Mouse (Mus musculus): Measurements from ENCODE around the gene Rmnd1. TPM values are rescaled to one million over a fixed set of nuclear protein-coding genes. Genes with fewer than 3 reads are reported as not detected.
A peak's percentile ranks its signal among the peaks of the same experiment; 100 is the strongest.

Gene Rmnd1
- polyA plus RNA-seq, 1 experiment from 2014 or later, result 53.7 TPM

- H3K4me1 ChIP-seq (replicated peaks), result peaks cover 21% of the 10 kb centered on the region
- 0 out of 2 replicates have a peak, but pooled peaks have one; percentile 0 for ATAC-seq
Observed at GRCm38 (mm10) chr10:4432996-4433755, 988 bp upstream of the Rmnd1 start.

GRCm38 (mm10) chr10:4431746-4432122 is 454 bp downstream of the Rmnd1 start:
- peaks cover 17% of the 10 kb centered on the region for H3K36me3 ChIP-seq
- no peaks in the 10 kb centered on the region for H3K27me3 ChIP-seq
- 14% methylated on average over 5 of the region's 5 CpGs for WGBS
- ATAC-seq, result peak; percentile 57
- H3K4me3 ChIP-seq (replicated peaks), result peak overlapping the region; percentile 64
- peak overlapping the region; percentile 62; the same call in 1 of the 2 replicates for H3K27ac ChIP-seq
- peak overlapping the region; percentile 76 for H3K9ac ChIP-seq (replicated peaks)
- peaks cover 21% of the 10 kb centered on the region for H3K4me1 ChIP-seq (replicated peaks)
- H3K9me3 ChIP-seq, result no peaks in the 10 kb centered on the region
- peak overlapping the region; percentile 73 for H3K4me2 ChIP-seq (replicated peaks)

More at GRCm38 (mm10) chr10:4432996-4433755, 988 bp upstream of the Rmnd1 start:
- peaks cover 10% of the 10 kb centered on the region; the same call in 1 of the 2 replicates for H3K36me3 ChIP-seq
- no peaks in the 10 kb centered on the region for H3K9me3 ChIP-seq
- H3K27ac ChIP-seq, result peak overlapping the region; percentile 82
- no peaks in the 10 kb centered on the region for H3K27me3 ChIP-seq
- H3K4me2 ChIP-seq (replicated peaks), result peak overlapping the region; percentile 63
- 13% methylated on average over 19 of the region's 19 CpGs for WGBS
- peak overlapping the region; percentile 64 for H3K4me3 ChIP-seq (replicated peaks)
- peak overlapping the region; percentile 67 for H3K9ac ChIP-seq (replicated peaks)

- H3K9ac ChIP-seq (replicated peaks), result peak overlapping the region; percentile 76; the same call in 1 of the 2 replicates
- ATAC-seq, result no peak
- peak overlapping the region; percentile 64 for H3K4me3 ChIP-seq (replicated peaks)
- peaks cover 21% of the 10 kb centered on the region for H3K4me1 ChIP-seq (replicated peaks)
- H3K36me3 ChIP-seq, result peaks cover 22% of the 10 kb centered on the region
- H3K27me3 ChIP-seq, result no peaks in the 10 kb centered on the region
- H3K4me2 ChIP-seq (replicated peaks), result peak overlapping the region; percentile 73
- no peak overlapping the region for H3K27ac ChIP-seq
- 88% methylated on average over 3 of the region's 3 CpGs for WGBS
- H3K9me3 ChIP-seq, result no peaks in the 10 kb centered on the region
Observed at GRCm38 (mm10) chr10:4430826-4431225, 1.4 kb downstream of the Rmnd1 start.

GRCm38 (mm10) chr10:4430399-4430798 is 1.8 kb downstream of the Rmnd1 start:
- no peak overlapping the region for H3K27ac ChIP-seq
- H3K36me3 ChIP-seq, result peaks cover 25% of the 10 kb centered on the region
- H3K4me2 ChIP-seq (replicated peaks), result no peak overlapping the region
- peaks cover 21% of the 10 kb centered on the region for H3K4me1 ChIP-seq (replicated peaks)
- no peak overlapping the region for H3K4me3 ChIP-seq (replicated peaks)
- ATAC-seq, result no peak
- peak overlapping the region; percentile 76; the same call in 1 of the 2 replicates for H3K9ac ChIP-seq (replicated peaks)
- no peaks in the 10 kb centered on the region for H3K27me3 ChIP-seq
- 82% methylated on average over 8 of the region's 8 CpGs for WGBS
- H3K9me3 ChIP-seq, result no peaks in the 10 kb centered on the region

- Histone ChIP-seq H3K36me3 (peaks cover 64% of the 10 kb centered on the region), H3K9me3 (no peaks in the 10 kb centered on the region), H3K4me1 (replicated peaks) (no peaks in the 10 kb centered on the region), H3K4me3 (replicated peaks) (no peak overlapping the region), H3K4me2 (replicated peaks) (no peak overlapping the region), H3K27ac (no peak overlapping the region), H3K27me3 (no peaks in the 10 kb centered on the region), H3K9ac (replicated peaks) (no peak overlapping the region)
- 85% methylated on average over 8 of the region's 8 CpGs for WGBS
- ATAC-seq, result no peak
Observed at GRCm38 (mm10) chr10:4425245-4425644, 6.9 kb downstream of the Rmnd1 start.

- ATAC-seq, result no peak
- no peak overlapping the region for H3K27ac ChIP-seq
- no peak overlapping the region for H3K4me2 ChIP-seq (replicated peaks)
- H3K9ac ChIP-seq (replicated peaks), result no peak overlapping the region
- H3K9me3 ChIP-seq, result no peaks in the 10 kb centered on the region
- H3K4me1 ChIP-seq (replicated peaks), result no peaks in the 10 kb centered on the region; the same call in 1 of the 2 replicates
- no peak overlapping the region for H3K4me3 ChIP-seq (replicated peaks)
- peaks cover 44% of the 10 kb centered on the region for H3K36me3 ChIP-seq
- no peaks in the 10 kb centered on the region for H3K27me3 ChIP-seq
- 84% methylated on average over 1 of the region's 1 CpGs for WGBS
Observed at GRCm38 (mm10) chr10:4407191-4407590, 25.0 kb downstream of the Rmnd1 start.

GRCm38 (mm10) chr10:4405511-4405910 is 26.7 kb downstream of the Rmnd1 start:
- Histone ChIP-seq H3K4me1 (replicated peaks) (no peaks in the 10 kb centered on the region; the same call in 1 of the 2 replicates), H3K9ac (replicated peaks) (no peak overlapping the region), H3K36me3 (peaks cover 38% of the 10 kb centered on the region), H3K4me3 (replicated peaks) (no peak overlapping the region), H3K9me3 (no peaks in the 10 kb centered on the region), H3K4me2 (replicated peaks) (no peak overlapping the region), H3K27ac (no peak overlapping the region), H3K27me3 (no peaks in the 10 kb centered on the region)
- ATAC-seq, result peak; percentile 41; the same call in 1 of the 2 replicates
- 89% methylated on average over 5 of the region's 5 CpGs for WGBS

GRCm38 (mm10) chr10:4404895-4405491 is 27.2 kb downstream of the Rmnd1 start:
- no peaks in the 10 kb centered on the region for H3K9me3 ChIP-seq
- no peak overlapping the region for H3K4me2 ChIP-seq (replicated peaks)
- 58% methylated on average over 5 of the region's 5 CpGs for WGBS
- peaks cover 36% of the 10 kb centered on the region for H3K36me3 ChIP-seq
- H3K9ac ChIP-seq (replicated peaks), result no peak overlapping the region
- H3K4me3 ChIP-seq (replicated peaks), result no peak overlapping the region
- H3K27me3 ChIP-seq, result no peaks in the 10 kb centered on the region
- ATAC-seq, result peak; percentile 71
- H3K27ac ChIP-seq, result no peak overlapping the region
- H3K4me1 ChIP-seq (replicated peaks), result no peaks in the 10 kb centered on the region

- WGBS, result 93% methylated on average over 5 of the region's 5 CpGs
- Histone ChIP-seq H3K4me1 (replicated peaks) (no peaks in the 10 kb centered on the region), H3K27ac (peak overlapping the region; percentile 32; the same call in 1 of the 2 replicates), H3K9ac (replicated peaks) (no peak overlapping the region), H3K27me3 (no peaks in the 10 kb centered on the region), H3K9me3 (no peaks in the 10 kb centered on the region), H3K4me2 (replicated peaks) (no peak overlapping the region), H3K4me3 (replicated peaks) (no peak overlapping the region), H3K36me3 (peaks cover 38% of the 10 kb centered on the region)
- ATAC-seq, result no peak
Observed at GRCm38 (mm10) chr10:4398058-4398457, 34.1 kb downstream of the Rmnd1 start.

GRCm38 (mm10) chr10:4395321-4395720 is 36.9 kb downstream of the Rmnd1 start:
- Histone ChIP-seq H3K4me1 (replicated peaks) (peaks cover 23% of the 10 kb centered on the region), H3K36me3 (peaks cover 30% of the 10 kb centered on the region), H3K9ac (replicated peaks) (no peak overlapping the region), H3K4me3 (replicated peaks) (no peak overlapping the region), H3K27me3 (no peaks in the 10 kb centered on the region), H3K4me2 (replicated peaks) (no peak overlapping the region), H3K27ac (no peak overlapping the region), H3K9me3 (no peaks in the 10 kb centered on the region)
- WGBS, result 95% methylated on average over 3 of the region's 3 CpGs
- ATAC-seq, result no peak

- Histone ChIP-seq H3K27ac (no peak overlapping the region), H3K4me1 (replicated peaks) (peaks cover 41% of the 10 kb centered on the region), H3K9me3 (no peaks in the 10 kb centered on the region), H3K36me3 (peaks cover 20% of the 10 kb centered on the region), H3K27me3 (no peaks in the 10 kb centered on the region), H3K4me3 (replicated peaks) (no peak overlapping the region), H3K9ac (replicated peaks) (no peak overlapping the region), H3K4me2 (replicated peaks) (0 out of 2 replicates have a peak overlapping the region, but pooled peaks have one; percentile 15)
- ATAC-seq, result no peak
- 62% methylated on average over 6 of the region's 6 CpGs for WGBS
Observed at GRCm38 (mm10) chr10:4391851-4392250, 40.3 kb downstream of the Rmnd1 start.

GRCm38 (mm10) chr10:4391076-4391475 is 41.1 kb downstream of the Rmnd1 start:
- H3K4me2 ChIP-seq (replicated peaks), result peak overlapping the region; percentile 88
- H3K9ac ChIP-seq (replicated peaks), result no peak overlapping the region
- H3K27ac ChIP-seq, result no peak overlapping the region
- no peak for ATAC-seq
- no peaks in the 10 kb centered on the region for H3K27me3 ChIP-seq
- no peak overlapping the region for H3K4me3 ChIP-seq (replicated peaks)
- no peaks in the 10 kb centered on the region for H3K9me3 ChIP-seq
- peaks cover 43% of the 10 kb centered on the region for H3K4me1 ChIP-seq (replicated peaks)
- 71% methylated on average over 5 of the region's 5 CpGs for WGBS
- peaks cover 17% of the 10 kb centered on the region; the same call in 1 of the 2 replicates for H3K36me3 ChIP-seq

Data from midbrain, embryonic 13.5 days (tissue).